ENCODE assay signal across 13 mouse cellular contexts in genomic region chr2:21369171-21369485, GRCm38 (mm10). TPM values are rescaled to one million over a fixed set of nuclear protein-coding genes. Genes with fewer than 3 reads are reported as not detected.
A peak's percentile ranks its signal among the peaks of the same experiment; 100 is the strongest.
DNase-seq lines count a peak whose midpoint lies in the region; ATAC-seq and TF ChIP-seq lines count a peak whose summit lies in the region.
"Had no signal": no experiment of that assay in that cellular context is flagged by ENCODE, and none has a peak within 500 bp of the region (broad histone marks: within the 10 kb centered on the region; RNA-seq: fewer than 3 reads in every experiment).

No protein-coding gene starts in this region.

- WGBS in hindbrain, embryonic 11.5 days = 47% methylated on average over 6 of the region's 6 CpGs
- WGBS in hindbrain, embryonic 10.5 days = 45% methylated on average over 6 of the region's 6 CpGs
- WGBS in hindbrain, postnatal 0 days = 42% methylated on average over 6 of the region's 6 CpGs
- 42% methylated on average over 6 of the region's 6 CpGs for WGBS in heart, embryonic 12.5 days
- 47% methylated on average over 6 of the region's 6 CpGs for WGBS in intestine, embryonic 15.5 days

- H3K4me2 ChIP-seq in hindbrain, embryonic 11.5 days (replicated peaks; ENCODE audit: low read depth, low read length) = no peak overlapping the region
- H3K4me2 ChIP-seq in hindbrain, postnatal 0 days (ENCODE audit: low read depth, low read length) = peak overlapping the region; percentile 77
- no peak overlapping the region for H3K4me2 ChIP-seq in heart, embryonic 12.5 days
- H3K4me2 ChIP-seq in intestine, embryonic 15.5 days (replicated peaks) = no peak overlapping the region
- H3K4me2 ChIP-seq: limb, embryonic 15.5 days; lung, embryonic 14.5 days had no signal

- H3K9ac ChIP-seq in hindbrain, embryonic 11.5 days (ENCODE audit: low read depth, low read length) = no peak overlapping the region
- peak overlapping the region; percentile 64 for H3K9ac ChIP-seq in hindbrain, postnatal 0 days (replicated peaks; ENCODE audit: low read length)
- H3K9ac ChIP-seq in heart, embryonic 12.5 days = no peak overlapping the region
- no peak overlapping the region for H3K9ac ChIP-seq in intestine, embryonic 15.5 days
- H3K9ac ChIP-seq: limb, embryonic 15.5 days; lung, embryonic 14.5 days had no signal

- H3K4me3 ChIP-seq in hindbrain, embryonic 11.5 days (ENCODE audit: low read depth, low read length) = no peak overlapping the region
- H3K4me3 ChIP-seq in hindbrain, embryonic 10.5 days = no peak overlapping the region
- peak overlapping the region; percentile 66 for H3K4me3 ChIP-seq in hindbrain, postnatal 0 days (ENCODE audit: low read length)
- H3K4me3 ChIP-seq in heart, embryonic 12.5 days = no peak overlapping the region
- no peak overlapping the region for H3K4me3 ChIP-seq in intestine, embryonic 15.5 days (replicated peaks)
- H3K4me3 ChIP-seq: limb, embryonic 15.5 days had no signal

- no peaks in the 10 kb centered on the region for H3K9me3 ChIP-seq in hindbrain, embryonic 11.5 days (ENCODE audit: control insufficient read depth, low read length)
- H3K9me3 ChIP-seq in hindbrain, embryonic 10.5 days = no peaks in the 10 kb centered on the region
- H3K9me3 ChIP-seq in hindbrain, postnatal 0 days (ENCODE audit: low read length) = no peaks in the 10 kb centered on the region
- no peaks in the 10 kb centered on the region for H3K9me3 ChIP-seq in heart, embryonic 12.5 days (replicated peaks)
- no peaks in the 10 kb centered on the region for H3K9me3 ChIP-seq in intestine, embryonic 15.5 days
- H3K9me3 ChIP-seq: limb, embryonic 15.5 days had no signal

- ATAC-seq in hindbrain, embryonic 11.5 days (ENCODE audit: low FRiP score) = no peak
- no peak for ATAC-seq in hindbrain, postnatal 0 days
- ATAC-seq in heart, embryonic 12.5 days (ENCODE audit: insufficient number of reproducible peaks, low FRiP score) = no peak
- ATAC-seq in intestine, embryonic 15.5 days = no peak

- peaks cover 18% of the 10 kb centered on the region; the same call in 1 of the 2 replicates for H3K27me3 ChIP-seq in hindbrain, embryonic 11.5 days (ENCODE audit: control insufficient read depth, insufficient read depth, low read length)
- peaks cover 32% of the 10 kb centered on the region for H3K27me3 ChIP-seq in hindbrain, embryonic 10.5 days (ENCODE audit: insufficient read depth, poor library complexity, severe bottlenecking)
- H3K27me3 ChIP-seq in hindbrain, postnatal 0 days (ENCODE audit: insufficient read depth, low read length) = no peaks in the 10 kb centered on the region; the same call in 1 of the 2 replicates
- peaks cover 40% of the 10 kb centered on the region for H3K27me3 ChIP-seq in heart, embryonic 12.5 days (replicated peaks)
- peaks cover 19% of the 10 kb centered on the region for H3K27me3 ChIP-seq in intestine, embryonic 15.5 days (replicated peaks)

- no peak overlapping the region for H3K27ac ChIP-seq in hindbrain, embryonic 11.5 days (ENCODE audit: low read depth, low read length)
- no peak overlapping the region for H3K27ac ChIP-seq in hindbrain, embryonic 10.5 days
- H3K27ac ChIP-seq in hindbrain, postnatal 0 days = no peak overlapping the region
- H3K27ac ChIP-seq in heart, embryonic 12.5 days (ENCODE audit: poor library complexity, severe bottlenecking) = no peak overlapping the region
- H3K27ac ChIP-seq in intestine, embryonic 15.5 days = no peak overlapping the region
- H3K27ac ChIP-seq: limb, embryonic 15.5 days had no signal

- peaks cover 2% of the 10 kb centered on the region; the same call in 1 of the 2 replicates for H3K4me1 ChIP-seq in hindbrain, embryonic 11.5 days (replicated peaks; ENCODE audit: control insufficient read depth, insufficient read depth, low read length)
- H3K4me1 ChIP-seq in hindbrain, embryonic 10.5 days (replicated peaks) = peaks cover 14% of the 10 kb centered on the region
- H3K4me1 ChIP-seq in hindbrain, postnatal 0 days (ENCODE audit: insufficient read depth, low read length) = no peaks in the 10 kb centered on the region
- H3K4me1 ChIP-seq in heart, embryonic 12.5 days (replicated peaks) = peaks cover 5% of the 10 kb centered on the region; the same call in 1 of the 2 replicates
- H3K4me1 ChIP-seq in intestine, embryonic 15.5 days (replicated peaks) = no peaks in the 10 kb centered on the region

- TF ChIP-seq CTCF in hindbrain, postnatal 0 days (IDR thresholded peaks at IDR 0.05; ENCODE audit: low read depth) = no peak

- DNase-seq in hindbrain, embryonic 11.5 days (ENCODE audit: low spot score) = peak; percentile 2
- no peak for DNase-seq in hindbrain, embryonic 10.5 days (ENCODE audit: low spot score)
- DNase-seq in 3134 (ENCODE audit: extremely low read depth, insufficient read length, low spot score) = peak; percentile 9
- DNase-seq in cerebellum, adult 9-10 months = peak; percentile 58
- peak; percentile 1 for DNase-seq in hindbrain, postnatal 0 days (ENCODE audit: low spot score)
- DNase-seq in adrenal gland, adult 2 months = no peak
- DNase-seq: gastrocnemius, postnatal 36 days; kidney, adult 2 months had no signal

- no peaks in the 10 kb centered on the region for H3K36me3 ChIP-seq in hindbrain, embryonic 11.5 days (ENCODE audit: control insufficient read depth, insufficient read depth, low read length)
- H3K36me3 ChIP-seq in hindbrain, embryonic 10.5 days = no peaks in the 10 kb centered on the region
- H3K36me3 ChIP-seq in hindbrain, postnatal 0 days (ENCODE audit: insufficient read depth, low read length) = no peaks in the 10 kb centered on the region
- no peaks in the 10 kb centered on the region for H3K36me3 ChIP-seq in heart, embryonic 12.5 days
- no peaks in the 10 kb centered on the region for H3K36me3 ChIP-seq in intestine, embryonic 15.5 days
- H3K36me3 ChIP-seq: limb, embryonic 15.5 days had no signal

RNA-seq across cellular contexts. Expression of gene Gpr158, which starts 1.8 kb away (rescaled TPM):
- polyA plus RNA-seq in hindbrain, embryonic 11.5 days (2014; fragmentation: Nextera tagmentation; extraction: Ambion mirVana) = 0.49 and 0.56 TPM in 2 replicates
- 0.09 and 0.22 TPM in 2 replicates for polyA plus RNA-seq in hindbrain, embryonic 10.5 days (2016; fragmentation: Nextera tagmentation; extraction: Ambion mirVana)
- total RNA-seq in hindbrain, postnatal 0 days (2014; rRNA removed) = 19.1 and 22.0 TPM in 2 replicates
- polyA plus RNA-seq in hindbrain, postnatal 0 days (2015; fragmentation: Nextera tagmentation; extraction: Ambion mirVana) = 3.1 and 3.6 TPM in 2 replicates
- not detected in 2 replicates for polyA plus RNA-seq in heart, embryonic 12.5 days (2016; fragmentation: Nextera tagmentation; extraction: Ambion mirVana)
- polyA plus RNA-seq in intestine, embryonic 15.5 days (2015; fragmentation: Nextera tagmentation; extraction: Ambion mirVana) = 0.03 and 0.05 TPM in 2 replicates
- 1 to 10 TPM; 1.2 to 1.5 TPM for total RNA-seq in adrenal gland, adult 2 months (2021)
- 0.49 and 0.63 TPM in 2 replicates for polyA plus RNA-seq in adrenal gland, adult 2 months (2012; rRNA removed)
- total RNA-seq: gastrocnemius, postnatal 36 days had no signal
- polyA plus RNA-seq: lung, embryonic 14.5 days; thymus, postnatal 0 days had no signal

Comparison
In these comparisons a context has a peak if more than half of its experiments do, and no peak if none do; other contexts are left out.
1. DNase-seq: peak in hindbrain, embryonic 11.5 days (single experiment), 3134 (single experiment), cerebellum, adult 9-10 months (single experiment) and hindbrain, postnatal 0 days (single experiment); none in hindbrain, embryonic 10.5 days (single experiment) and adrenal gland, adult 2 months (single experiment).